Mouse (Mus musculus): ENCODE results near the gene Stpg4. TPM values are rescaled to one million over a fixed set of nuclear protein-coding genes. Genes with fewer than 3 reads are reported as not detected.

Gene Stpg4
- total and polyA plus RNA-seq, 3 experiments, result not detected

- TF ChIP-seq KAT2A (conservative IDR thresholded peaks at IDR 0.05; ENCODE audit: low read depth, low read length), result no peak
- TF ChIP-seq CHD2 (IDR thresholded peaks at IDR 0.05; ENCODE audit: low read length), result no peak
- TF ChIP-seq BHLHE40 (IDR thresholded peaks at IDR 0.05; ENCODE audit: borderline replicate concordance, low read depth, low read length), result peak; percentile 19; the same call in 1 of the 2 replicates
- TF ChIP-seq TAL1 (IDR thresholded peaks at IDR 0.05; ENCODE audit: low read length), result peak; percentile 49
- no peak for TF ChIP-seq USF2 (IDR thresholded peaks at IDR 0.05; ENCODE audit: borderline replicate concordance in 1 of 2, insufficient read depth in 1 of 2, low read depth in 1 of 2, low read length in 2 of 2)
- peak; percentile 84; the same call in 1 of the 2 replicates for TF ChIP-seq MEF2A (IDR thresholded peaks at IDR 0.05; ENCODE audit: extremely low read depth, insufficient replicate concordance, low read depth, low read length, poor library complexity, severe bottlenecking)
- peak; percentile 57 for TF ChIP-seq TBP (IDR thresholded peaks at IDR 0.05; ENCODE audit: low read depth, low read length)
- no peak for TF ChIP-seq UBTF (IDR thresholded peaks at IDR 0.05; ENCODE audit: borderline replicate concordance, insufficient read depth, low read depth, low read length)
- TF ChIP-seq POLR2A (IDR thresholded peaks at IDR 0.05; ENCODE audit: control insufficient read depth in 1 of 2, insufficient read depth in 1 of 2, low read depth in 1 of 2, low read length in 2 of 2, poor library complexity in 1 of 2), result no peak
- peak; percentile 67; the same call in 1 of the 2 replicates for TF ChIP-seq MAZ (IDR thresholded peaks at IDR 0.05; ENCODE audit: low read depth, low read length)
Observed at GRCm38 (mm10) chr17:87448881-87449280, 21.3 kb upstream of the Stpg4 start (continued).

GRCm38 (mm10) chr17:87448339-87448738 is 20.8 kb upstream of the Stpg4 start:
- Histone ChIP-seq H3K9ac (ENCODE audit: control insufficient read depth, low read depth, low read length, poor library complexity, severe bottlenecking) (peak overlapping the region; percentile 73), H3K79me2 (ENCODE audit: control insufficient read depth, insufficient read depth, low read length, poor library complexity) (peaks cover 29% of the 10 kb centered on the region), H3K4me3 (ENCODE audit: control insufficient read depth in 1 of 2, insufficient read depth in 1 of 2, low read depth in 2 of 2, low read length in 2 of 2) (peak overlapping the region; percentile 57 to 61), H3K27me3 (ENCODE audit: control insufficient read depth in 1 of 2, insufficient read depth in 2 of 2, low read length in 2 of 2) (no peaks in the 10 kb centered on the region), H3K9me3 (replicated peaks; ENCODE audit: insufficient read depth, low read length) (no peaks in the 10 kb centered on the region), H3K27ac (ENCODE audit: control insufficient read depth, low read depth, low read length) (peak overlapping the region; percentile 92), H3K36me3 (ENCODE audit: control insufficient read depth in 1 of 2, insufficient read depth in 2 of 2, low read length in 2 of 2) (peaks cover 3 to 26% of the 10 kb centered on the region in 2 experiments), H3K4me1 (ENCODE audit: control insufficient read depth in 1 of 2, insufficient read depth in 2 of 2, low read length in 2 of 2) (peaks cover 12 to 30% of the 10 kb centered on the region in 2 experiments)
- DNase-seq (ENCODE audit: low read depth, low spot score), result no peak
- TF ChIP-seq POLR2AphosphoS2 (IDR thresholded peaks at IDR 0.05; ENCODE audit: low read length), result no peak
- TF ChIP-seq TCF12 (IDR thresholded peaks at IDR 0.05; ENCODE audit: low read depth, low read length), result no peak
- TF ChIP-seq RCOR1 (IDR thresholded peaks at IDR 0.05; ENCODE audit: low read depth, low read length), result no peak
- no peak for TF ChIP-seq POLR2AphosphoS5 (IDR thresholded peaks at IDR 0.05; ENCODE audit: borderline replicate concordance, low read depth, low read length)
- TF ChIP-seq ZNF384 (IDR thresholded peaks at IDR 0.05; ENCODE audit: low read depth, low read length), result no peak; the same call in 1 of the 2 replicates
- peak; percentile 23; the same call in 1 of the 2 replicates for TF ChIP-seq BHLHE40 (IDR thresholded peaks at IDR 0.05; ENCODE audit: borderline replicate concordance, low read depth, low read length)
- TF ChIP-seq SMC3 (IDR thresholded peaks at IDR 0.05; ENCODE audit: low read depth, low read length), result no peak
- TF ChIP-seq USF2 (IDR thresholded peaks at IDR 0.05; ENCODE audit: borderline replicate concordance in 1 of 2, insufficient read depth in 1 of 2, low read depth in 1 of 2, low read length in 2 of 2), result no peak
- no peak for TF ChIP-seq ZC3H11A (IDR thresholded peaks at IDR 0.05; ENCODE audit: low read depth, low read length)
- TF ChIP-seq ETS1 (IDR thresholded peaks at IDR 0.05; ENCODE audit: low read depth, low read length), result no peak
- peak; percentile 90 for TF ChIP-seq MAFK (IDR thresholded peaks at IDR 0.05; ENCODE audit: borderline replicate concordance, low read depth, low read length)
- TF ChIP-seq SIN3A (IDR thresholded peaks at IDR 0.05; ENCODE audit: low read length), result no peak
- TF ChIP-seq MEF2A (IDR thresholded peaks at IDR 0.05; ENCODE audit: extremely low read depth, insufficient replicate concordance, low read depth, low read length, poor library complexity, severe bottlenecking), result no peak
- no peak for TF ChIP-seq TBP (IDR thresholded peaks at IDR 0.05; ENCODE audit: low read depth, low read length)
- no peak for TF ChIP-seq MAZ (IDR thresholded peaks at IDR 0.05; ENCODE audit: low read depth, low read length)
- no peak for TF ChIP-seq HCFC1 (IDR thresholded peaks at IDR 0.05; ENCODE audit: low read depth, low read length)
